In the genomic region with DNA sequence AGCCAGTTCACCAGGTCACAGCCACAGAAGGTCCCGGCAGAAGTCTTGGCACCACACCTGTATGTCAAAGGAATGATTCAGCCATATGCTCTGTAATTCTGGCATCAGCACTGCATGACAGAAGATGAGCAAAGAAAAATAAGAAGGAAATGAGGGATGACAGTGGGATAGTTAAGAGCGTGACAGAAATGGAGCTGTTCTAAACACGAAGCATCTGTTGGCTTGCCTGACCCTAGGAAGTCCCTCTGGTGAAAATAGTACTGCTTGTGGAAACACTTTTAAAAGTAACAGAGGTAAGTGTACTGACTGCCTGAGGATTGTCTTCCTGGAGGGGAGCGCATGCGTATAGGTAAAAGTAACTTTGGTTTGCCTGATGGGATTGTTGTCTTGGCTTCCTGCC, we compare ENCODE assay signal across 17 mouse cellular contexts.
"Had no signal": no experiment of that assay in that cellular context is flagged by ENCODE, and none has a peak within 500 bp of the region (broad histone marks: within the 10 kb centered on the region; RNA-seq: fewer than 3 reads in every experiment).

No protein-coding gene starts in this region.

- H3K4me1 ChIP-seq: liver, embryonic 13.5 days; liver, embryonic 15.5 days; stomach, embryonic 15.5 days had no signal

- H3K36me3 ChIP-seq: liver, embryonic 13.5 days; midbrain, embryonic 13.5 days; midbrain, embryonic 15.5 days; neural tube, embryonic 12.5 days; stomach, embryonic 15.5 days had no signal

- H3K9me3 ChIP-seq: liver, embryonic 13.5 days; liver, embryonic 15.5 days; megakaryocyte, embryonic 14.5 days; midbrain, embryonic 13.5 days; midbrain, embryonic 15.5 days; neural tube, embryonic 12.5 days; stomach, embryonic 15.5 days had no signal

- H3K4me3 ChIP-seq: liver, embryonic 13.5 days; liver, embryonic 15.5 days; megakaryocyte, embryonic 14.5 days; midbrain, embryonic 13.5 days; midbrain, embryonic 15.5 days; neural tube, embryonic 12.5 days; stomach, embryonic 15.5 days had no signal

- H3K4me2 ChIP-seq: liver, embryonic 11.5 days; liver, embryonic 13.5 days; liver, embryonic 15.5 days; midbrain, embryonic 11.5 days; midbrain, embryonic 13.5 days; midbrain, embryonic 15.5 days; neural tube, embryonic 12.5 days; stomach, embryonic 15.5 days had no signal

- H3K27ac ChIP-seq: liver, embryonic 13.5 days; liver, embryonic 15.5 days; macrophage; midbrain, embryonic 13.5 days; midbrain, embryonic 15.5 days; neural tube, embryonic 12.5 days; stomach, embryonic 15.5 days; stomach, postnatal 0 days had no signal

- H3K9ac ChIP-seq: liver, embryonic 13.5 days; liver, embryonic 15.5 days; liver, postnatal 0 days; midbrain, embryonic 13.5 days; midbrain, embryonic 15.5 days; neural tube, embryonic 12.5 days; stomach, embryonic 15.5 days had no signal

- ATAC-seq: liver, postnatal 0 days; midbrain, embryonic 13.5 days; midbrain, embryonic 15.5 days had no signal

- DNase-seq: liver, embryonic 13.5 days; liver, postnatal 0 days; lung, adult 2 months; right cerebral cortex, postnatal 14 days; thymus, adult 2 months; thymus, postnatal 25 days; thymus, postnatal 4 days had no signal

- H3K27me3 ChIP-seq: liver, embryonic 13.5 days; liver, embryonic 15.5 days; midbrain, embryonic 13.5 days; midbrain, embryonic 15.5 days; neural tube, embryonic 12.5 days; stomach, embryonic 15.5 days had no signal
